Mouse (Mus musculus): Measurements from ENCODE around the gene Cpne7. TPM values are rescaled to one million over a fixed set of nuclear protein-coding genes. Genes with fewer than 3 reads are reported as not detected.

Gene Cpne7
- total RNA-seq, 1 experiment from 2014 or later = 0.35 TPM

DNA sequence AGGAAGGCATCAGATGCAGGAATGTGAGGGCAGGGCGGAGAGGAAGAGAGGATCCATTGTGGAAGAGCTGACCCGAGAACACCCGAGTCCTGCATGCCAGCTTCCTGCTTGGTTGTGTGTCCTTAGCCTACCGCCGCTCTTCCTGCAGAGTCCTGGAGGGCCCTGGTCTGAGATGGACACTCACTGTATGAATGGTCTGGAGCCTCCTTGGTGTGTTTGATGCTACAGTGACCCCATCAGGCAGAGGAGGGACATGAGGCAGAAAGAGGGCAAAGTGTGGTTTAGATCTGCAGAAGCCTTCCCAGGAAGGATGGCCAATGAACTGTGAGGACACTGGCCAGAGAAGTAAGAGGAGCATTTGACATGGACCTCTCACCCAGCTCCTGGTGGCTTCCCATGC lies 38.0 kb downstream of the Cpne7 start:
- ATAC-seq (ENCODE audit: extremely low read depth, insufficient number of reproducible peaks, low FRiP score, poor library complexity, severe bottlenecking) = no peak

DNA sequence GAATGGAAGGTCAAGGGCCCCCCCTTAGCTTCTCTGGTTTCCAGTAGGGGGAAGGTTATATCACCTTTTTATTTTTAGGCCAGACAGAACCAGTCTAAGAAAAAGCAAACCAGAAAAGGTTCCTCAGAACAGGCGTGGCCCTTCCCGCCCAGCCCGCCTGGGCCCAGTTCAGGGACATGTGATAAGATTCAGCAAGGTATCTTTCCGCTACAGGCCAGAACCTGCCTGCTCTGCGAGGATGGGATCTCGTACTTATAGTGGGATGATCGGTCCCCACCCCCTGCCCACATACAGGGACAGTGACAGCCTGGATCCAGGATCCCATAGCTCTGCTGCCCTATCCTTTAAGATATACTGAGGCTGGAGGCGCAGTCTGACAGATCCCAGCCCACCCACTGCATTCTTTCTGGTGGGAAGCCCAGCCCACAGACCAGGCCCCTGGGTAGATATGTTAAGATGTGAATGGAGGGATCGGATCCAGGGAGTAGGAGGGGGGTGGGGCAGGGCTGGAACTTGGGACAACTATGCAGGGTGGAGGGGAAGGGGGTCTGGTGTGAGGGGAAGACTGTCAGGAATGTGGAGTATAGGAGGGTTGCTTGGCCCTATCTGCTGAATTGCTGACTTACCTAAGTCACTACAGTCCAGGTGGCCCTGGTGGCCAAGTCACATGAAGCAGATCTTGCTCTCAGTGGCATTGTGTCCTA lies 39.0 kb downstream of the Cpne7 start:
- ATAC-seq (ENCODE audit: extremely low read depth, insufficient number of reproducible peaks, low FRiP score, poor library complexity, severe bottlenecking) = no peak

DNA sequence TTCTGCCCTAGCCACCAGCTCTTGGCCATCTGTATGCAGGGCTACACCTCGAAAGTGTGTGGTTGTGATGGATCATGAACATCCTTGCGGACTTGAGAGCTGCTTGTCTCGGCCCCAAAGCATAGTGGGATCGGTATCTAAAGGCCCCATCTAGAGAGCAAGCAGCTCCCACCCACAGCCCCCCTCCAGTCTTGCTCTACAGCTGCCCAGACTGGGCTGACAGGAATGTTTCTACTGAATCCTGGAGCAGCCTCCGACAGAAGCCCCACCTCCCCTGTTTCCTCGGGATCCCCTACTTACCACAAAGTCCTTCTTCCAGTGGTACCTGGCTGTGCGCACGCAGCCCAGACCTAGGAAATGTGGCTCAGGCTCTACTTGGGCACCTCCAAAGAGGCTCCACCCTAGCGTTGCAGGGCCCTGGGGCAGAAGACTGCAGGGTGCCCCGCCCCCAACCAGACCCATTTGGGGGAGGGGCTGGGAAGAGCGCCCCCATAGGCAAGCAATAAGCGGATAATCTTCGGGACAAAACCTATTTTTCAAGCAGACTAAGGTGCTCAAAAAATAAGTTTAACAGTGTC lies 40.8 kb downstream of the Cpne7 start, which contains the start of gene Sult5a1:
Gene Sult5a1 (minus strand): TSS at position 428 of the 578 bp plus-strand sequence.
- ATAC-seq (ENCODE audit: extremely low read depth, insufficient number of reproducible peaks, low FRiP score, poor library complexity, severe bottlenecking) = no peak

DNA sequence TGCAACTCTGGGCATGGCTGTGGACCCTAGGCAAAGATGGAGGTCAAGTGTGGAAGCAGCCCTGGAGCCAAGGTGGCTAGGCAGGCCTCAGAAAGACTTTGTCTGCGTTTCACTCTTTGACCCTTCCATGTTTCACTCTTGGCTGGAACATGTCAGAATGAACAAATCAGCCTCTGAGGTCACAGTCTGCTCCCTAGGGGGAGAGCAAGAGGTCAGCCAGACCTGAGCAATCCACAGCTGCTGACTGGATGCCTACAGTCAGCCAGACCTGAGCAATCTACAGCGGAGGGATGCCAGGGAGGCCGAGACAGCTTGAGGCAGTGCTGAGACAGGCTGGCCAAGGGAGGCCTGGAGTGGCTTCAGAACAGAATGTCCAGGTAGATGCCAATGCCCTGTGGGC lies 64.2 kb downstream of the Cpne7 start:
- ATAC-seq (ENCODE audit: extremely low read depth, insufficient number of reproducible peaks, low FRiP score, poor library complexity, severe bottlenecking) = no peak

Other genes with a start within 250 kb of the Cpne7 start
- 284 and 304 TPM in 2 replicates for gene Ankrd11, start 75.1 kb upstream of the Cpne7 start, total RNA-seq (2017)
- 47.3 and 65.8 TPM in 2 replicates for gene Spg7, start 54.4 kb upstream of the Cpne7 start, total RNA-seq (2017)
- gene Rpl13, start 15.0 kb upstream of the Cpne7 start, total RNA-seq (2017) = 1,023 and 1,109 TPM in 2 replicates
- not detected in 2 replicates for gene Sult5a1, start 40.9 kb downstream of the Cpne7 start, total RNA-seq (2017)
- gene Dpep1, start 68.9 kb downstream of the Cpne7 start, total RNA-seq (2017) = not detected in 2 replicates
- gene Chmp1a, start 95.4 kb downstream of the Cpne7 start, total RNA-seq (2017) = 60.9 and 64.8 TPM in 2 replicates
- 0.12 TPM in 2 replicates for gene Spata33, start 95.5 kb downstream of the Cpne7 start, total RNA-seq (2017)
- 48.5 and 58.4 TPM in 2 replicates for gene Cdk10, start 107.5 kb downstream of the Cpne7 start, total RNA-seq (2017)
- 3.5 and 6.8 TPM in 2 replicates for gene Spata2l, start 118.9 kb downstream of the Cpne7 start, total RNA-seq (2017)
- gene Zfp276, start 136.8 kb downstream of the Cpne7 start, total RNA-seq (2017) = 55.0 and 57.4 TPM in 2 replicates
- 43.6 and 53.3 TPM in 2 replicates for gene Vps9d1, start 137.0 kb downstream of the Cpne7 start, total RNA-seq (2017)
- gene Fanca, start 201.2 kb downstream of the Cpne7 start, total RNA-seq (2017) = 26.8 and 30.6 TPM in 2 replicates
- gene Spire2, start 215.3 kb downstream of the Cpne7 start, total RNA-seq (2017) = 0.23 and 0.37 TPM in 2 replicates